Mouse (Mus musculus) brain, embryonic 18.5 days (tissue): ENCODE data around the gene Hmox2.
"Not testable (repeated sequence)": the region's sequence is repeated elsewhere in the genome, so short reads cannot be mapped to it uniquely, and the experiment has no call there.

Source experiments
- DNase-seq: peaks from one replicate; pipeline ENCODE4 v3.0.0-alpha.2; 2012; ENCODE audit warnings: low read depth, low spot score

Hmox2 gene

DNA sequence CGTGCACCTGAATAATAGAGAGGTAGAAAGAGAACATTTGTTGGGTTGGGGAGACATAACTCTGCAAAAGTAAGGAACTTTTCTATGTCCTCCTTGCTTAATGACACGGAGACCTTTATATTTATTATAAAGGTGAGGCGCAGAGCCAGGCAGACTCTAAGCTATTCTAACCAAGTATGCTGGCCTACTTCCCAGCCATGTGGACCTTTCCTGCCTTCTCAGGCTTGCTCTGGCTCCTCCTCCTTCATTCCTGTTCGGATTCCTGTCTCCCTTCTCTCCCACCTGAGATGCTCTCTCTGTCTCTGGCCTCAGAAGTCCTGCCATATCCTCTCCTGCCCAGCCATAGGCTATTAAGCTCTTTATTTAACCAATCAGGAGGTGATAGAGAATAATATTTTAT is 895 bp upstream of the Hmox2 start:
- no peak for DNase-seq

DNA sequence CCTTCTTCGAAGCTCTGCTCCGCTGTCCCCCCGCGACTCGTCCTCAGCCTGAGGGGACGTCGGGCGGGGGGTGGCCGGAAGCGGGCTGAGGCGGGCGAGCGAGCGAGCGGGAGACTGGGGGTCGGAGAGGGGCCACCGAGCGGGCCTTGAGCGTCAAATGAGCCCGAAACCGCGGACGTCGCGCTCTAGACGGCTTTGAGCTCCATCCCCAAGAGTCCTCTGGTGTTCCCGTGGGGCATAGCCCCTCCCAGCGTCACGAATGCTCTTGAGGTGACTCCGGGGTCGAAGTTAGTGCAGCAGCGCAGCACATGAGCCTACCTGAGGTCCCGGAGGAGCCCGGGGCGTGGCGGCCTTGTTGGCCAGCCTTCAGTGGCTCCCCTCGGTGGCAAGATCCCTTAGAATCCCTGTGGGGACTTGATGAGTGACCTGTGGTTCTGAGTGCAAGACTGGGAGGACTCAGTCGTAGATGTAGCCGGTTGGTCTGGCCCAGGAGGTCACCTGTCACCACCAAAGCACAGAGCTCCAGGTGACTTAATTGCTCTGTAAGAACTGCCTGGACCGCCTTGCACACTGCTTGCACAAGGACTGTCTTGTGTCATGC is 467 bp downstream of the Hmox2 start:
- no peak for DNase-seq

DNA sequence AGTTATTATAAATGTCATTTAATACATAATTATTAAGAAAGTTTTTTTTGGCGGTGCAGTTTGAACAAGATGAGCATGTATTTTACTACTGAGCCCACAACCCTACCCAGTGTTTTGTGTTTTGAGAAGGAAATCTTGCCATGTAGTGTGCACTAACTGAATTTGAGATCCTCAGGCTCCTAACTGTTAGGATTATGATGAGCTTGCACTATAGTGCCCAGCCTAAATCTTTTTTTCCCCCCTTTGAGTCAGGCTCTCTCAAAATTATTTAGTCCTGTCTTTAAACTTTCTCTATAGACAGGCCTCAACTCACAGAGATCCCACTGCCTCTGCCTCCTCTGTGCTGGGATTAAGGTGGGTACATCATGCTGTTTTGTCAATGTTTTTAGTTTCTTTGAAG is 1.4 kb downstream of the Hmox2 start:
- DNase-seq = no peak

GRCm38 (mm10) chr16:4727963-4728362 is 1.8 kb downstream of the Hmox2 start:
- no peak for DNase-seq

- no peak for DNase-seq
These were observed 4.7 kb downstream of the Hmox2 start for GRCm38 (mm10) chr16:4730776-4731358.

DNA sequence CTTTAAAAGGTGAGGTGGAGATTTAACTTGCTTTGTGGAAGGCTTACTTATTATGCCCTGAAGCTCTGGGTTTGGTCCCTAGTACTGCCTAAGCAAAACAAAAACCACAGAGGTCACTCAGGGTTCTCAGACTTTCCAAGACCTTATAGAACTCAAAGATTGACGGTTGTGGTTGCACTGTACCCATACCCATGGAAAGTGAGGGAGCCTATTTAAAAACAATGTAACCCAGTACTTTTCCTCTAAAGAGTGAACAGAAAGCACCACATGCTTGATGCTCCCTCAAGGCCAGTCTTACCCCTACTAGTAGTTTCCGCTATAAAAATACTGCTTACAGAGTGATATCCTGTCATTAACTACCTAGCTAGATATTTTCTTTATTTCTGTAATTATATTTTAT is 10.1 kb downstream of the Hmox2 start:
- DNase-seq = no peak

DNA sequence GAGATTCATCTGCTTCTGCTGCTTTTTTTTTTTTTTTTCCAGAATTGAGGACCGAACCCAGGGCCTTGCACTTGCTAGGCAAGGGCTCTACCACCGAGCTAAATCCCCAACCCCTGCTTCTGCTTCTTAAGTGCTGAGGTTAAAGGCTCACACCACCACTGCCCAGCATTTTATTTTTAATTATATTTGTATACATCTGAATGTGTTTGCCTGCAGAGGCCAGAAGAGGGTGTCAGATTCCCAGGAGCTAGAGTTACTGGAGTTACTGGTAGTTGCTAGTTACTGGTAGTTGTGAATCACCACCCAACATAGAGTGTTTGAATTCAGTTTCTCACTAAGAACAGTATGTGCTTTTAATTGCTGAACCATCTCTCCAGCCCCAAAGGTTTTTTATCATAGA is 13.8 kb downstream of the Hmox2 start:
- no peak for DNase-seq

GRCm38 (mm10) chr16:4742186-4742585 is 16.0 kb downstream of the Hmox2 start:
- no peak for DNase-seq

- DNase-seq = no peak
These were observed 26.0 kb downstream of the Hmox2 start for GRCm38 (mm10) chr16:4752155-4752554.

DNA sequence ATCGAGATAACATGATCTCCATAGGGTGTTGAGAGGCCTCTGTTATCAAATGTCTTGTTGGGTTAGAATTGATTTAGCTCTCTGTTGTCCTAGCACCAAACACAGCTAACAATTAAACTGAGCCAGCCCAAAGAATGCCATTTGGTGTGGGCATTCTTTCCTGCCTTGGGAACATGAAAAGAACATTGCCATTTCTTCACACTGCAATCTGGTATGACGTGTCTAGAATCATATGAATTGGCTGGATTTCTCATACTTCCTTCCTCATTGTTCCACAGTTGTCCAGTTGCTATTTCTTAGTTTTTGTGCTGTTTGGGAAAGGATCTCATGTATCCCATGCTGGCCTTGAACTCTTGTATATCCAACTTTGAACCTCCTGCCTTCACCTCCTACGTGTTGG is 27.9 kb downstream of the Hmox2 start:
- DNase-seq = no peak

- not testable (repeated sequence) for DNase-seq
These were observed 30.6 kb downstream of the Hmox2 start for GRCm38 (mm10) chr16:4756660-4757335.

DNA sequence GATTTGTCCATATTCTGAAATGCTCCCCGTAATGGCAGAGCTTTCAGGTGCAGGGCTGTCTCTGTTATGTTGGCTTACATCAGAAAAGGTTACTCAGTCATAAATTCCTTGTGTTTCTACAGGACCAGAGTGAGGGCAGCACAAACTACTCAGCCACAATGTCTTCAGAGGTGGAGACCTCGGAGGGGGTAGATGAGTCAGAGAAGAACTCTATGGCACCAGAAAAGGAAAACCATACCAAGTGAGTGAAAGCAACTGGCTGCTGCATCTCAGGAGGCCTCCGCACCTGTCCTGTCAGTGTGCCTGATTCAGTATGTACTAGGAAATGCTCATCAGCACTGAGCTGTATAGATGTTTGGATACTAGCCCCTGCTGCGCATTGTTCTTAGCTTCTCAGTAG is 36.3 kb downstream of the Hmox2 start:
- DNase-seq = no peak

DNA sequence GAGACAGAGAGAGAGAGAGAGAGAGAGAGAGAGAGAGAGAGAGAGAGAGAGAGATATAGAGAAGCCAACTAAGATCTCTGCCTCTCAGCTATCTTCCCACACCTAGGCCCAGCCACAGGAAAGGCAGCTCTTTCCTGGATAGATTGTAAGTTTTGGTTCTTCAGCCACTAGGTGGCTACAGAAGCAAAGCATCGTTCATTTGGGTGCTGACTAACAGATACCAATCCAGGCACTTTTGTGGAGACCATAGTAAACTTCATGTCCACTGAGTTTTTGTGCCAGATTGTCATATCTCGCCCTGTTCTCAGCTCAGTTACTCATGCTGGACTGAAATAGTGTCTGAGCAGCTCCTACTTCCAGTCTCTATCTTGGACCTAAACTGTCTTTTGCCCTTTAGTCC is 37.1 kb downstream of the Hmox2 start:
- DNase-seq = no peak

DNA sequence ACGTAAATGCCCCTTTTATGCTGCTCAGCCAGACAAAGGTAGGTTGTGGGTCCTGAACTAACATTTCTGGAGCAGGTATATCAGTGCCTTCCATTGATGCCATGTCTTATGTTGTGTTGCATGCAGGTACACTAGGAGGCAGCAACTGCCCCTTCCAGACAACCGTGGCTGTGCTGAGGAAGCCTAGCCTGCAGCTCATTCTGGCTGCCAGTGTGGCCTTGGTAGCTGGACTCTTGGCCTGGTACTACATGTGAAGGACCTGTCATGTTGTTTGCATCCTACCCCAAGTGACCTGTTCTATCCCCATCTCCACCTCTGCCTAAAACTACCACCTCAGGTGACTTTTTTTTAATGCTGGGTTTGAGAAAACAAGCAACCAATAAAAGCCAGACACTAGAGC is 39.7 kb downstream of the Hmox2 start:
- no peak for DNase-seq

- DNase-seq = no peak
These were observed 41.0 kb downstream of the Hmox2 start for GRCm38 (mm10) chr16:4767012-4767790.

DNA sequence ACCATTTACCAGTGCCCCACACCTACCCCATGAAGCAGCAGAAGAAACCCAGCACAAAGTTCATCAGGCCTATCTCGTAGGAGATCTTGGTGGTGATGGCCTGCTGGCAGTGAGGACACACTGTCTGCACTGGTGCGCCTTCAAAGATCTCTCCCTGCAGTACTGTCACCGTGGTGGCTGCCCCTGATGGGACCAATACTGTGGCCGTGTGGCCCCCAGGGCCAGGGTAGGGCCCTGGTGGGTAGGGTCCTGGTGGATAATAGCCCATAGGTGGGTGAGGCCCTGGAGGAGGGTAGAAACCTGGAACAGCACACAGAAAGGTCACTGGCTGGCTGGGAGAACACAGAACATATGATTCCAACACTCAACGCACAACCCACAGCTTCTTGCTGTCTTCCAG is 42.6 kb downstream of the Hmox2 start:
- DNase-seq = no peak

DNA sequence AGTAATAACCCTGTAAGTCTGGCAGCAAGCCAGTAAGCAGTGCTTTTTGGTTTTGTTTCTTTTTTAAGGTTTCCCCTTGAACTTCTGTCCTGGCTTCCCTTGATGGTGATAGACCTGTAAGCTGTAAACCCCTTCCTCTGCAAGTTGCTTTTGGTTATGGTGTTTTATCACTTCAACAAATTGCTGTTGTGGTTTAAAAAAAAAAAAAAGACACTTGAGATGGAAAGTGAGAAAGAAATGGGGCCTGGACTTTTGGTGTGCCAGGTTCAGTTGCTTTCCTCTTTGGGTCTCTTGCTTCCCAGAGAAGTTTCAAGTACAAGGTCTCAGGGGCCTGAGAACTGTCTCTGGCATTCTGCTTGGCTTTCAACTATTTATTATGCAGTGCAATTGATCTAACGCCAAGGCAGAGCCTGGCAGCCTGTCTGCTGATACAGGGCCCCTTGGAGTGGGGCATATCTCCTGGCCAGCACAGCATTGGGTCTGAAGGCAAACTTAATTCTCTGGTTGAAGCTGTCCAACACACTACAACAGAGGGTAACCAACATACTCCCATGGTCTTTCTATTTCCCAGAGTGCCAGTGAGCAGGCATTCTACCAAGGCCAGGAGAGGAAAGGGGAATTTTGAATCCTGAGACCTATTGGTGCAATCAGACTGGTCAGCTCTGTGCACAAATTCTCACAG is 47.3 kb downstream of the Hmox2 start:
- no peak for DNase-seq

DNA sequence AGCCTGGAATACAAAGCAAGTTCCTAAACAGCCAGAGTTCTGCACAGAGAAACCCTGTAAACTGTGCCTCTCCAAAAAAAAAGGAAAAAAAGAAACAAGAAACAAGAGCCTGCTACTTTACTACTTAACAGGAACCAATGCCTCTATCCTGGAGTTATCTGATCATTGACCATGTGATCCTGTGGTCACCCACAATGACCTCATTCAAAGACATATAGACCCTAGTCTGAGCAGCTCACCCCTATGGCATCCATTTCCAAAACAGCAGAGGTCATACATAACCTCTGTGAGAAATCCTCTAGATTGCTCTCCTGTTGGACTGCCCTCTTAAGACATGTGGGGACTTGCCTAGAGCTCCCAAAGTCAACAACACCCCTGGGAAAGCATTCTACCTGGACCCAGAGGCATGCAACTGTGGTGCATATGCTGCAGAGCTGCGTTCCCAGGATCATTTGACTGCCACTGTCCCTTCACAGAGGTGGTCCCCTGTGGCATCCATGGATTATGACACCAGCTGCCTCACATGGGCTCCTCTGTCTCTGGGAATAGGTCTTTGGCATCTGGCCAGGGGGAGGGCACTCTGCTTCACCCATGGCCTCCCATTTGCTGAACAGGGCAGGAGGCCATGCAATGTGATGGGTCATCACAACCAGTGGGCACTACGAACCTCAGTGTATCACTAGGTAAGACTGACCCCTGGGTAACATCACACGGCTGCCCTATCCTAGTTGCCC is 51.2 kb downstream of the Hmox2 start:
- no peak for DNase-seq

GRCm38 (mm10) chr16:4777905-4778609 is 51.9 kb downstream of the Hmox2 start:
- DNase-seq = no peak

- no peak for DNase-seq
These were observed 52.8 kb downstream of the Hmox2 start for GRCm38 (mm10) chr16:4778940-4779339.
